Comparison of ENCODE assay signal across 8 mouse cellular contexts in the genomic region with DNA sequence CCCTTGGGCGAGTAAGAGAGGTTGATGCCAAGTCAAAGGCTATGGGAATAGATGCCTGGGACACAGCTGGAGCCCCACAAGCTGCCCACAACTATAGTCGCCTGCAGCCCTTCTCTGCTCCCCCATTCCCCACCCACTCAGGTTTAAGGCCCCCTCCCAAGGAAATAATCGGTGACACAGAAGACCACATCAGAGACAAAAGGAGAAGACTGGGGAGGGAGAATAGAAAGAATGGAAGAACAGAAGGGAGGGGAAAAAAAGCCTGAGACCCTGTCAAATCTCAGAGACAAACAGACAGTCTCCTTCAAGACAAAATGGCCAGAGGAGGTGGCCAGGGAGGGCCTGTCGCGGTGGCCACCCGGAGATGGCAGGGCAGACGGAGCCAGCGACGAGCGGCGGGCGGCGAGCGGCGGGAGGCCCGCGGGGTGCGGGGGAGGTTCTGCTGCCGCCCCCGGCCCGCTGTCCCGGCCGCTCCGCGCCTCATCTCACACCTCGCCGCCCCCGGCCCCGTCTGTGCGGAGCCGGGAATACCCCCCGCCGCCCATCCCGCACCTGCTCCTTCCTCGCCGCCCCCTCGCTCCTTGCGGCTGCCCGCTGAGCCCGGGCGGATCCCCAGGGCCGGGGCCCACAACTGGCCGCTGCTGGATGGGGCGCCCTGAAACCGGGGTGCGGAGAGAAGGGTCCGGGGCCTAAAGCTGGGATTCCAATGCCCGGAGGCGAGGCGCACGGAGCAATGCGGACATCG. TPM values are rescaled to one million over a fixed set of nuclear protein-coding genes. Genes with fewer than 3 reads are reported as not detected.
DNase-seq lines count a peak whose midpoint lies in the region; ATAC-seq and TF ChIP-seq lines count a peak whose summit lies in the region.

No protein-coding gene starts in this region.

- H3K4me3 ChIP-seq in gastrocnemius, adult 2 months, result peak overlapping the region; percentile 67
- peak overlapping the region; percentile 87 for H3K4me3 ChIP-seq in E14TG2a.4 (replicated peaks; ENCODE audit: low read length)
- peak overlapping the region; percentile 50 for H3K4me3 ChIP-seq in hindbrain, embryonic 12.5 days
- peak overlapping the region; percentile 56 for H3K4me3 ChIP-seq in midbrain, embryonic 10.5 days

- TF ChIP-seq CTCF in gastrocnemius, adult 2 months (IDR thresholded peaks at IDR 0.05), result no peak
- no peak for TF ChIP-seq CTCF in E14TG2a.4 (conservative IDR thresholded peaks at IDR 0.05; ENCODE audit: low read length)

- H3K4me2 ChIP-seq in hindbrain, embryonic 12.5 days (replicated peaks), result peak overlapping the region; percentile 51

- no peaks in the 10 kb centered on the region for H3K9me3 ChIP-seq in E14TG2a.4 (ENCODE audit: low read length)
- no peaks in the 10 kb centered on the region for H3K9me3 ChIP-seq in hindbrain, embryonic 12.5 days (replicated peaks)
- no peaks in the 10 kb centered on the region for H3K9me3 ChIP-seq in midbrain, embryonic 10.5 days (replicated peaks)

- no peaks in the 10 kb centered on the region for H3K36me3 ChIP-seq in E14TG2a.4 (ENCODE audit: insufficient read depth, low read length)
- no peaks in the 10 kb centered on the region for H3K36me3 ChIP-seq in hindbrain, embryonic 12.5 days
- no peaks in the 10 kb centered on the region for H3K36me3 ChIP-seq in midbrain, embryonic 10.5 days

- no peak overlapping the region for H3K27ac ChIP-seq in gastrocnemius, adult 2 months
- peak overlapping the region; percentile 45 for H3K27ac ChIP-seq in hindbrain, embryonic 12.5 days
- H3K27ac ChIP-seq in midbrain, embryonic 10.5 days (replicated peaks), result peak overlapping the region; percentile 70

- intact Hi-C loops in gastrocnemius, adult 2 months (cut with DNase I), result no loop called here

- no peak for ATAC-seq in hindbrain, embryonic 12.5 days (ENCODE audit: low FRiP score)
- no peak for ATAC-seq in activated CD4-positive, CD25-positive, alpha-beta regulatory T cell, adult 4 months

- H3K9ac ChIP-seq in hindbrain, embryonic 12.5 days, result peak overlapping the region; percentile 70

- H3K27me3 ChIP-seq in E14TG2a.4 (ENCODE audit: insufficient read depth, low read length), result peaks cover 98% of the 10 kb centered on the region
- peaks cover 98% of the 10 kb centered on the region for H3K27me3 ChIP-seq in hindbrain, embryonic 12.5 days
- H3K27me3 ChIP-seq in midbrain, embryonic 10.5 days (ENCODE audit: low read depth, poor library complexity, severe bottlenecking), result peaks cover 100% of the 10 kb centered on the region

- peaks cover 60% of the 10 kb centered on the region for H3K4me1 ChIP-seq in E14TG2a.4 (replicated peaks; ENCODE audit: low read depth, low read length)
- peaks cover 33% of the 10 kb centered on the region for H3K4me1 ChIP-seq in hindbrain, embryonic 12.5 days
- H3K4me1 ChIP-seq in midbrain, embryonic 10.5 days, result peaks cover 40% of the 10 kb centered on the region

- under 1% methylated on average over 48 of the region's 53 CpGs for WGBS in hindbrain, embryonic 12.5 days
- WGBS in midbrain, embryonic 10.5 days, result 3% methylated on average over 40 of the region's 53 CpGs

- no peak for DNase-seq in gastrocnemius, adult 2 months
- no peak for DNase-seq in gastrocnemius, adult 18-20 months (ENCODE audit: low spot score)
- DNase-seq in midbrain, embryonic 10.5 days (ENCODE audit: low spot score), result peak; percentile 39
- DNase-seq in thymus, postnatal 36 days, result no peak
- no peak for DNase-seq in spleen, postnatal 36 days (ENCODE audit: low spot score in 2 of 2)

RNA-seq across cellular contexts. Expression of a gene that starts 13.7 kb away (rescaled TPM):
- not detected for total RNA-seq in gastrocnemius, adult 2 months (2021)
- total RNA-seq in gastrocnemius, adult 18-20 months (2021), result not detected
- polyA plus RNA-seq in hindbrain, embryonic 12.5 days (2016; fragmentation: Nextera tagmentation; extraction: Ambion mirVana), result not detected in 2 replicates
- polyA plus RNA-seq in midbrain, embryonic 10.5 days (2016; fragmentation: Nextera tagmentation; extraction: Ambion mirVana), result not detected in 2 replicates
- polyA plus RNA-seq in activated CD4-positive, CD25-positive, alpha-beta regulatory T cell, adult 4 months (2017; shearing (Covaris generic)), result under 1 TPM in 1 of 2 experiments, not detected in 1; 0.28 TPM

RNA-seq across cellular contexts. Expression of a gene that starts 15.6 kb away (rescaled TPM):
- total RNA-seq in gastrocnemius, adult 2 months (2021), result not detected
- total RNA-seq in gastrocnemius, adult 18-20 months (2021), result under 1 TPM in 1 of 2 experiments, not detected in 1; 0.09 TPM
- 15.7 and 16.2 TPM in 2 replicates for polyA plus RNA-seq in hindbrain, embryonic 12.5 days (2016; fragmentation: Nextera tagmentation; extraction: Ambion mirVana)
- polyA plus RNA-seq in midbrain, embryonic 10.5 days (2016; fragmentation: Nextera tagmentation; extraction: Ambion mirVana), result 1.5 and 7.1 TPM in 2 replicates
- not detected for polyA plus RNA-seq in activated CD4-positive, CD25-positive, alpha-beta regulatory T cell, adult 4 months (2017; shearing (Covaris generic))

RNA-seq across cellular contexts. Expression of a gene that starts 24.1 kb away (rescaled TPM):
- total RNA-seq in gastrocnemius, adult 2 months (2021), result 100 to 1,000 TPM; 356 to 504 TPM
- total RNA-seq in gastrocnemius, adult 18-20 months (2021), result 100 to 1,000 TPM; 438 to 512 TPM
- 0.40 and 0.86 TPM in 2 replicates for polyA plus RNA-seq in hindbrain, embryonic 12.5 days (2016; fragmentation: Nextera tagmentation; extraction: Ambion mirVana)
- polyA plus RNA-seq in midbrain, embryonic 10.5 days (2016; fragmentation: Nextera tagmentation; extraction: Ambion mirVana), result not detected in 2 replicates
- polyA plus RNA-seq in activated CD4-positive, CD25-positive, alpha-beta regulatory T cell, adult 4 months (2017; shearing (Covaris generic)), result not detected

RNA-seq across cellular contexts. Expression of a gene that starts 37.8 kb away (rescaled TPM):
- 10 to 100 TPM; 25.5 to 28.6 TPM for total RNA-seq in gastrocnemius, adult 2 months (2021)
- 10 to 100 TPM; 21.0 to 24.9 TPM for total RNA-seq in gastrocnemius, adult 18-20 months (2021)
- polyA plus RNA-seq in hindbrain, embryonic 12.5 days (2016; fragmentation: Nextera tagmentation; extraction: Ambion mirVana), result 32.2 and 32.4 TPM in 2 replicates
- 52.4 and 53.3 TPM in 2 replicates for polyA plus RNA-seq in midbrain, embryonic 10.5 days (2016; fragmentation: Nextera tagmentation; extraction: Ambion mirVana)
- 1 to 10 TPM; 5.7 to 9.7 TPM for polyA plus RNA-seq in activated CD4-positive, CD25-positive, alpha-beta regulatory T cell, adult 4 months (2017; shearing (Covaris generic))

RNA-seq across cellular contexts. Expression of a gene that starts 43.7 kb away (rescaled TPM):
- 1 to 10 TPM; 5.6 to 6.0 TPM for total RNA-seq in gastrocnemius, adult 2 months (2021)
- 1 to 10 TPM; 4.3 to 5.7 TPM for total RNA-seq in gastrocnemius, adult 18-20 months (2021)
- 13.8 and 14.0 TPM in 2 replicates for polyA plus RNA-seq in hindbrain, embryonic 12.5 days (2016; fragmentation: Nextera tagmentation; extraction: Ambion mirVana)
- 10.6 and 11.4 TPM in 2 replicates for polyA plus RNA-seq in midbrain, embryonic 10.5 days (2016; fragmentation: Nextera tagmentation; extraction: Ambion mirVana)
- polyA plus RNA-seq in activated CD4-positive, CD25-positive, alpha-beta regulatory T cell, adult 4 months (2017; shearing (Covaris generic)), result 1 to 10 TPM; 2.7 to 3.2 TPM
